Mouse (Mus musculus) heart, postnatal 0 days (tissue): ENCODE measurements around the gene Ptgis. TPM values are rescaled to one million over a fixed set of nuclear protein-coding genes. Genes with fewer than 3 reads are reported as not detected.
"Not testable (repeated sequence)": the region's sequence is repeated elsewhere in the genome, so short reads cannot be mapped to it uniquely, and the experiment has no call there.

Source experiments
- ATAC-seq: fragments of 200-750 bp; cut with Nextera tagmentation; 2 replicates; pipeline ENCODE4 v1.8.0; 2017; ENCODE audit warnings: low read depth, moderate number of reproducible peaks, moderate library complexity; ENCODE audit not compliant: insufficient read depth
- DNase-seq: peaks from one replicate; pipeline ENCODE4 v3.0.0-alpha.2; 2016; ENCODE audit warnings: low spot score
- H3K27ac ChIP-seq: fragments of 300-500 bp; sonication (generic); 2 replicates; pipeline ENCODE4 v1.5.1; 2014; ENCODE audit warnings: low read depth, mild to moderate bottlenecking
- H3K27me3 ChIP-seq: fragments of 300-500 bp; sonication (generic); 2 replicates; pipeline ENCODE4 v1.6.1; 2014; ENCODE audit warnings: low read length, mixed read lengths; ENCODE audit not compliant: control insufficient read depth, insufficient read depth
- H3K36me3 ChIP-seq: fragments of 300-500 bp; sonication (generic); replicated peaks from 2 replicates; pipeline ENCODE4 v1.6.1; 2014; ENCODE audit warnings: low read length, mixed read lengths; ENCODE audit not compliant: control insufficient read depth, insufficient read depth
- H3K4me1 ChIP-seq: fragments of 300-500 bp; sonication (generic); 2 replicates; pipeline ENCODE4 v1.6.1; 2014; ENCODE audit warnings: antibody characterized with exemption; ENCODE audit not compliant: control insufficient read depth, insufficient read depth
- H3K4me2 ChIP-seq: fragments of 300-500 bp; sonication (generic); 2 replicates; pipeline ENCODE4 v1.6.1; 2014; ENCODE audit warnings: low read depth, mild to moderate bottlenecking, low read length, moderate library complexity
- H3K4me3 ChIP-seq: fragments of 300-500 bp; sonication (generic); 2 replicates; pipeline ENCODE4 v1.5.1; 2014; ENCODE audit warnings: low read depth, low read length
- H3K9ac ChIP-seq: fragments of 300-500 bp; sonication (generic); replicated peaks from 2 replicates; pipeline ENCODE4 v1.6.1; 2014; ENCODE audit warnings: low read depth, low read length, mixed read lengths
- H3K9me3 ChIP-seq: fragments of 300-500 bp; sonication (generic); replicated peaks from 2 replicates; pipeline ENCODE4 v1.6.1; 2016; ENCODE audit warnings: low read length; ENCODE audit not compliant: control insufficient read depth
- CTCF ChIP-seq: IDR thresholded peaks from 2 replicates; pipeline ENCODE4 v1.5.1; 2016; ENCODE audit warnings: antibody characterized with exemption, control low read depth, low read depth
- EP300 ChIP-seq: IDR thresholded peaks from 2 replicates; pipeline ENCODE4 v1.6.1; 2016; ENCODE audit warnings: antibody characterized with exemption, low read depth
- WGBS: fragments of 180-500 bp; shearing (Covaris S2); extraction: QIAGEN DNeasy Blood & Tissue Kit; methylation state at CpG from one replicate; pipeline ENCODE4 v1.1.7; 2014; 5-methylcytosine and 5-hydroxymethylcytosine counted together
- polyA plus RNA-seq: library from polyadenylated mRNA; unstranded; fragments of >200 nt; fragmentation: Nextera tagmentation; extraction: Ambion mirVana; gene quantifications from 2 replicates; pipeline ENCODE4 v1.2.1, GENCODE M21; 2015
- total RNA-seq: library from RNA; depleted of rRNA; stranded (reverse); fragments of >200 nt; gene quantifications from 2 replicates; pipeline ENCODE4 v1.2.3, GENCODE M21; 2014; ENCODE audit warnings: low replicate concordance

Gene Ptgis
- total and polyA plus RNA-seq, 2 experiments from 2014 or later, result 22.6 to 60.0 TPM

DNA sequence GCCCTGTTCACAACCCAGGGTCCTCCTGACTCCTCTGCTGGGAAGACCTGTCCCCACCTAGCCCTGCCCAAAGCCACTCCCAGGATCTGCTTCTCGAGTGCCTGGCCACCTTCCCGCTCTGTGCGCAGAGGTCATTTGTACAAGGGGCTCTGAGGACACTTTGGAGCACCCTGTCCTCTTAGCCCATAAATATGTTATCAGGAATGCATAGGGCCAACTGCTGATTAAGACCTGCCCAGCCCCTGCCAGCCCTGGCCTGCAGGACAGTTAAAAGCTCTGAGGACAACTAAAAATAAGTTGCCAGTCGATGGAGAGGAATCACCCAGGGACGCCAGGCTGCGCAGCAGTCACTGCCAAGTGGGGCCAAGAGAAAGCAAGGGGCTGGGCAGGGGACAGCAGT, 27.9 kb downstream of the Ptgis start:
- H3K27me3 ChIP-seq, result no peaks in the 10 kb centered on the region
- ATAC-seq (peak; percentile 89), DNase-seq (peak; percentile 75)
- TF ChIP-seq CTCF, result no peak
- no peak for TF ChIP-seq EP300
- 49% methylated on average over 6 of the region's 6 CpGs for WGBS
- no peak overlapping the region for H3K9ac ChIP-seq
- H3K9me3 ChIP-seq, result no peaks in the 10 kb centered on the region
- H3K4me3 ChIP-seq, result no peak overlapping the region
- peak overlapping the region; percentile 72 for H3K27ac ChIP-seq
- H3K4me1 ChIP-seq, result peaks cover 36% of the 10 kb centered on the region
- H3K36me3 ChIP-seq, result no peaks in the 10 kb centered on the region
- H3K4me2 ChIP-seq, result no peak overlapping the region

DNA sequence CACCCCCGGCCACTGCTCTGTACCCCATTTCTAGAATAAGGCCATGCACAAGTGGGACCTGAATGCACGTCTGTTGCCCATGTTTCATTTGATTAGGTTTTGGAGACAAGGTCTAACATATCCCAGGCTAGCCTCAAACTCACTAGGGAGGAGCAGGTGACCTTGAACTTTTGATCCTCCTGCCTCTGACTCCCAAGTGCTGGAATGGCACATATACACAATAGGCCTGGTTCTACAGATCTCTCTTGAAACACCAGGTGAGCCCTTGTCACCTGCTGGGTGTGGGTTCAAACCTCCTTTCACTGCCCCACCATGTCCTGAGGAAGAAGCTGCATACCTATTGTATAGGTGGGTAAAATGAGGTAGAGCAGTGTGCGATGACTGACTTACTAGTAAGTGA, 28.3 kb downstream of the Ptgis start:
- H3K4me1 ChIP-seq, result peaks cover 39% of the 10 kb centered on the region
- H3K27ac ChIP-seq, result peak overlapping the region; percentile 72
- H3K36me3 ChIP-seq, result no peaks in the 10 kb centered on the region
- H3K4me3 ChIP-seq, result no peak overlapping the region
- no peak for DNase-seq
- ATAC-seq, result no peak
- 88% methylated on average over 3 of the region's 3 CpGs for WGBS
- no peak overlapping the region for H3K4me2 ChIP-seq
- no peaks in the 10 kb centered on the region for H3K27me3 ChIP-seq
- no peaks in the 10 kb centered on the region for H3K9me3 ChIP-seq
- H3K9ac ChIP-seq, result no peak overlapping the region
- TF ChIP-seq EP300 (no peak), CTCF (no peak)

DNA sequence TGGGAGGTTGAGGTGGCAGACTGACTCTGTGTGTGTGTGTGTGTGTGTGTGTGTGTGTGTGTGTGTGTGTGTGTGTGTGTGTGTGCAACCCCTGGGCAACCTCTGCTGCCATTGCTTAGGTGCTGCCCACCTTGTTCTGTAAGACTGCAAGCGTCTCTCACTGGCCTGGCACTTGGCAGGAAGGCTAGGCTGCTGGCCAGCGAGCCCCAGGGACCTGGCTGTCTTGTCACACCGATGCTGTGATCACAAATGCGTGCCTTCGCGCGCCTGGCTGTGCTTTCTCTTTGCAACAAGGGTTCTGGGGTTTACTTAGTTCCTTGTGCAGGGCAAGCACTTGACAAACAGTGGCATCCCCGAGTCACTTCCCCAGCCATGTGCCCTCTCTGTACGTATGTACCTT, 30.5 kb downstream of the Ptgis start:
- H3K4me3 ChIP-seq, result no peak overlapping the region
- no peak overlapping the region for H3K4me2 ChIP-seq
- no peaks in the 10 kb centered on the region for H3K36me3 ChIP-seq
- no peaks in the 10 kb centered on the region for H3K27me3 ChIP-seq
- WGBS, result 42% methylated on average over 9 of the region's 9 CpGs
- no peak for DNase-seq
- peaks cover 39% of the 10 kb centered on the region for H3K4me1 ChIP-seq
- H3K9ac ChIP-seq, result 0 out of 2 replicates have a peak overlapping the region, but pooled peaks have one; percentile 1
- peak overlapping the region; percentile 41 for H3K27ac ChIP-seq
- TF ChIP-seq CTCF, result no peak
- no peak for TF ChIP-seq EP300
- no peaks in the 10 kb centered on the region for H3K9me3 ChIP-seq
- ATAC-seq, result no peak

DNA sequence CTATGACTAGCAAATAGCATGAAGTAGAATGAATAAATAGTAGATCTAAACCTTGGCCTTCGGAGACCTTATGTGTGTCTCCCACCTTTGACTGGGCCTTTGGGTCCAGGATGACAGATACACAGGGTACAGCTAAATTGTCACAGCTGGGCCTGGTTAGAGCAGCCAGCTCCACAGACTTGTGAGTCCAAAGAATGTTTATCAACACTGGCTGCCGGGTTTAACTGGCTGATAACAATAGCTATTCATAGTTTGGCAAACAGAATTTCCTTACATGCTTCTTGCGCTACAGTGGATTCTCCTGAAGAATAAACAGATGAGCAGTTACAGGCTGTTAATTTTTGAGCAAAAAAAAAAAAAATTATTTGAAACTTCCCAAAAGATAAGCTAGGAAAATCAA, 31.4 kb downstream of the Ptgis start:
- Histone ChIP-seq H3K9ac (no peak overlapping the region), H3K4me3 (no peak overlapping the region), H3K27ac (peak overlapping the region; percentile 41; the same call in 1 of the 2 replicates), H3K27me3 (no peaks in the 10 kb centered on the region), H3K4me1 (peaks cover 39% of the 10 kb centered on the region), H3K36me3 (no peaks in the 10 kb centered on the region), H3K9me3 (no peaks in the 10 kb centered on the region), H3K4me2 (no peak overlapping the region)
- ATAC-seq (no peak), DNase-seq (no peak)
- TF ChIP-seq CTCF, result no peak
- 36% methylated on average over 3 of the region's 3 CpGs for WGBS

DNA sequence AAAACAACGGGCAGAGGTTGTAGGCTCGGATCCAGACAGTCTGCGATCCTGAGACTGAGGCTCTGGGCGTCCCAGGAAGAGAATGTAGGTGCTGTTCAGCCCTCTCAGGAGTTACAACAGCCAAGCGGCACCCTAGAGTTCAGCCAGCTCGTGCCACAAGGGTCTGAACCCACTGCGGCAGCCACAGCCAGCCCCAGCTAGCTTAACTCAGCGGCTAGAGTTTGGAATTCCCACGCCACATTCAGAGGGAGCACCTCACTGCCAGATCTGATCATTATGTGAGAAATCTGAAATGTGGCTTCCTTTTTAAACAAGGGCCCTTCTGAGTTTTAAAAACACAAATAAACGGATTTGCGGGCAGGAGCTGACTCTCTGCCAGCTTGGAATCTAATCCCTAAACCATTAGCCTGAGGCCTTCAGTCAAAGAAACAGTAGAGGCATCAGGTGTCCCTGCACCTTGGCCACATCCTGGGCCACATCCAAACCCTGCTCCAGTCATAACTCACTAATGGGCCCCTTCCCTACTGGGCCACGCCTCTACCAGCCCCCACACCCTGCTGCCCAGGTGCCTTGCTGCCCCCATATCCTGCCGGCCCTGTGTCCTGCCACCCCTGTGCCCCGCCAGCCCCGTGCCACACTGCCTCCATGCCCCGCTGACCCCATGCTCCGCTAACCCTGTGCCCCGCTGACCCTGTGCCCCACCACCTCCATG, 34.3 kb downstream of the Ptgis start:
- TF ChIP-seq EP300 (no peak), CTCF (no peak)
- Histone ChIP-seq H3K4me1 (peaks cover 30% of the 10 kb centered on the region), H3K4me2 (no peak overlapping the region), H3K9me3 (no peaks in the 10 kb centered on the region), H3K9ac (no peak overlapping the region), H3K27ac (no peak overlapping the region), H3K27me3 (0 out of 2 replicates have a peak, but pooled peaks cover 4% of the 10 kb centered on the region), H3K36me3 (no peaks in the 10 kb centered on the region), H3K4me3 (no peak overlapping the region)
- ATAC-seq, result no peak
- DNase-seq, result no peak
- WGBS, result 88% methylated on average over 18 of the region's 18 CpGs

DNA sequence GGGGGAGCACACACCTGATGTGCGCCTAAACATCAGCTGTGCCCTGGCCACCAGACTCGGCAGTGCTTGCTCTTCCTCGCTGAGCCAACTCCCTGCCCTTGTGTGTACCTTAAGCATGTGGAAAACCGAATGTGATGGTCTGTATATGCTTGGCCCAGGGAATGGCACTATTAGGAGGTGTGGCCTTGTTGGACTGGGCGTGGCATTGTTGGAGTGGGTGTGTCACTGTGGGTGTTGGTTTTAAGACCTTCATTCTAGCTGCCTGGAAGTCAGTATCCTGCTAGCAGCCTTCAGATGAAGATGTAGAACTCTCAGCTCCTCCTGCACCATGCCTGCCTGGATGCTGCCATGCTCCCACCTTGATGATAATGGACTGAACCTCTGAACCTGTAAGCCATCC, 35.7 kb downstream of the Ptgis start:
- not testable (repeated sequence) for H3K36me3 ChIP-seq, DNase-seq, ATAC-seq, H3K9ac ChIP-seq, H3K4me2 ChIP-seq, H3K9me3 ChIP-seq, H3K27ac ChIP-seq, H3K4me3 ChIP-seq
- WGBS, result 80% methylated on average over 5 of the region's 5 CpGs
- 0 out of 2 replicates have a peak, but pooled peaks cover 11% of the 10 kb centered on the region for H3K27me3 ChIP-seq
- H3K4me1 ChIP-seq, result peaks cover 23% of the 10 kb centered on the region
